Mouse (Mus musculus): ENCODE data around the gene Hoxd10.

Hoxd10 gene

GRCm38 (mm10) chr2:74726973-74727639, 35.4 kb downstream of the Hoxd10 start:
- in situ Hi-C loops (cut with MboI, MseI) = no loop called here

- in situ Hi-C loops (cut with MboI, MseI) = no loop called here
Observed at GRCm38 (mm10) chr2:74727640-74728302, 36.0 kb downstream of the Hoxd10 start.

- in situ Hi-C loops (cut with MboI, MseI) = no loop called here
Observed at GRCm38 (mm10) chr2:74728303-74728680, 36.6 kb downstream of the Hoxd10 start.

GRCm38 (mm10) chr2:74730331-74730730, 38.6 kb downstream of the Hoxd10 start:
- in situ Hi-C loops (cut with MboI, MseI) = no loop called here

GRCm38 (mm10) chr2:74731055-74731454, 39.3 kb downstream of the Hoxd10 start:
- in situ Hi-C loops (cut with MboI, MseI) = no loop called here

- in situ Hi-C loops (cut with MboI, MseI) = no loop called here
Observed at GRCm38 (mm10) chr2:74731799-74732512, 40.2 kb downstream of the Hoxd10 start.

- in situ Hi-C loops (cut with MboI, MseI) = no loop called here
Observed at GRCm38 (mm10) chr2:74732513-74733316, 41.0 kb downstream of the Hoxd10 start.

- in situ Hi-C loops (cut with MboI, MseI) = no loop called here
Observed at GRCm38 (mm10) chr2:74733317-74733661, 41.6 kb downstream of the Hoxd10 start.

- in situ Hi-C loops (cut with MboI, MseI) = no loop called here
Observed at GRCm38 (mm10) chr2:74733765-74734164, 42.0 kb downstream of the Hoxd10 start.

GRCm38 (mm10) chr2:74734451-74734850, 42.7 kb downstream of the Hoxd10 start:
- in situ Hi-C loops (cut with MboI, MseI) = no loop called here

- in situ Hi-C loops (cut with MboI, MseI) = loop anchor here (5.0 kb wide), 1 partner anchor 97 kb away; no protein-coding TSS in a partner anchor
Observed at GRCm38 (mm10) chr2:74734996-74735811, 43.5 kb downstream of the Hoxd10 start.

GRCm38 (mm10) chr2:74735851-74736687, 44.3 kb downstream of the Hoxd10 start:
- in situ Hi-C loops (cut with MboI, MseI) = loop anchor here (5.0 kb wide), 1 partner anchor 96 kb away; no protein-coding TSS in a partner anchor

GRCm38 (mm10) chr2:74736688-74737577, 45.2 kb downstream of the Hoxd10 start:
- in situ Hi-C loops (cut with MboI, MseI) = loop anchor here (5.0 kb wide), 1 partner anchor 95 kb away; no protein-coding TSS in a partner anchor

- in situ Hi-C loops (cut with MboI, MseI) = loop anchor here (5.0 kb wide), 1 partner anchor 95 kb away; no protein-coding TSS in a partner anchor
Observed at GRCm38 (mm10) chr2:74737578-74738070, 45.9 kb downstream of the Hoxd10 start.

- in situ Hi-C loops (cut with MboI, MseI) = loop anchor here (5.0 kb wide), 1 partner anchor 93 kb away; no protein-coding TSS in a partner anchor
Observed at GRCm38 (mm10) chr2:74738623-74739475, 47.1 kb downstream of the Hoxd10 start.

GRCm38 (mm10) chr2:74739476-74739800, 47.7 kb downstream of the Hoxd10 start:
- in situ Hi-C loops (cut with MboI, MseI) = loop anchor here (5.0 kb wide), 1 partner anchor 93 kb away; no protein-coding TSS in a partner anchor

- in situ Hi-C loops (cut with MboI, MseI) = loop anchor here (5.0 kb wide), 1 partner anchor 92 kb away; no protein-coding TSS in a partner anchor
Observed at GRCm38 (mm10) chr2:74739869-74740268, 48.1 kb downstream of the Hoxd10 start.

Measured in regulatory T cell (primary cell).